Mouse (Mus musculus) cerebellum, adult (tissue): Measurements from ENCODE around the gene Slc16a4.

Experiments
- ATAC-seq: cut with Nextera tagmentation; 2 replicates; pipeline ENCODE4 v1.9.2; 2017; ENCODE audit warnings: mild to moderate bottlenecking, moderate library complexity, mixed read lengths; ENCODE audit not compliant: insufficient number of reproducible peaks, low FRiP score, low TSS enrichment

The Slc16a4 gene

GRCm38 (mm10) chr3:107356964-107357441, 66.0 kb downstream of the Slc16a4 start:
- peak; percentile 73 for ATAC-seq

DNA sequence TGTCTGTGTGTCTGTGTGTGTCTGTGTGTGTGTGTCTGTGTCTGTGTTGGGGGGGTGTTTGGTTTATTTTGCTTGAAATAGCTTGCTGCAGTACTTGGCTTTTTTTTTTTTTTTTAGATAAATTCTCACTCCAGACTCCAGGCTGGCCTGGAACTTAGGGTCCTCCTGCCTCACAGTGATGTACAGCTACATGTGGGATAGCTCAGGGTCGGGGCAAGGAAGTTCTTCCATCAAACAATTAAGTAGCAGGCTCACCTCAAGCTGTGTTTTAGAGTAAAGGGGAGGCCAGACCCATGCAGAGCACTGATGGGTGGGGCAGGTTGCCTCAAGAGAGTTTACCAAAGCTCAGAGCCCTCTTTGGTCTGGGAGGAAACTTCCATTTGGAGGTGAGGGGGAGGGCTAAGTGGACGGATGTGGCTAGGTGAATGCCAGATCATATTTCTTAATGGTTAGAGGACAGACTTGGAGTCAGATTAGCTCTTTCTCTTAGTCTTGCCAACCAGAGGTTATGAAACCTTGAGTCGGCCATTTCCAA, 66.7 kb downstream of the Slc16a4 start:
- ATAC-seq = 0 out of 2 replicates have a peak, but pooled peaks have one; percentile 17

GRCm38 (mm10) chr3:107360341-107360740, 69.3 kb downstream of the Slc16a4 start:
- no peak for ATAC-seq
